Mouse (Mus musculus): ENCODE data around the gene Glo1. TPM values are rescaled to one million over a fixed set of nuclear protein-coding genes. Genes with fewer than 3 reads are reported as not detected.
A peak's percentile ranks its signal among the peaks of the same experiment; 100 is the strongest.

Glo1 gene
- total RNA-seq, 2 experiments from 2014 or later = 131 to 136 TPM

GRCm38 (mm10) chr17:30613350-30613749, 13.3 kb downstream of the Glo1 start:
- DNase-seq (ENCODE audit: low spot score in 2 of 2) = no peak

DNA sequence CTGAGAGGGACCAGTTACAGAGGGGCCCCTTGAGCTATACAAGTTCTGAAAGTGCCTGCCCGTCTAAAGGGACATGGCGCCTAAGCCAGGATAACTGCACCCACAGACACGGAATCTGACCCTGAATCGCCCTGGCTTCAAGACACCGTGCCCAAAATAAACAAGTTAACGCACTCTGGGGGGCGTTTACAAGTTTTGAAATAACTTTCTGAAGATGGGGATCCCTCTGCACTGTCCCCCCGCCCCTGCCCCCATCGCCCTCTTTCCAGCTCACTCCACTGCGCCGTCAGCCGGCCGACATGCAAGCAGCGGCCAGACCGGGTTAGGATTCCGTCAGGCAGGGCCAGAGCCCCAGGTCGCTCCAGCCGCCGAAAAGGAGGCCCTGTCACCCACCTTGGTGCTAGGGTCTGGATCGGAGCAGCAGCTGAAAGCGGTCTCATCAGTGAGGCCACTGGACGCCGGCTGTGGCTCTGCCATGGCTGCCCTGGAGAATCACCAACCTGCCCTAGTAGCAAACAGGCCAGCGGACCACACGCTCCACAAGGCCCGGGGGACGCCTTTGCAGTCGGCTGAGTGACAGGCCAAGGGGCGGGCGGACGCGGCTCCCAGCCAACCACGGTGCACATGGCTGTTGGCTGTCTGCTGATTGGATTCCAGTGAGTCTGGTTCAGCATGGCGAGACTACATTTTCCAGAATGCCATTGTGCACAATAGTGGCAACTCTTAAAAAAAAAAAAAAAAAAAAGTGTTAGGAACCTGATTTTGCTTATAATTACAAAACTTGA, 14.4 kb downstream of the Glo1 start:
- peak; percentile 100 for DNase-seq (ENCODE audit: low spot score in 2 of 2)

DNA sequence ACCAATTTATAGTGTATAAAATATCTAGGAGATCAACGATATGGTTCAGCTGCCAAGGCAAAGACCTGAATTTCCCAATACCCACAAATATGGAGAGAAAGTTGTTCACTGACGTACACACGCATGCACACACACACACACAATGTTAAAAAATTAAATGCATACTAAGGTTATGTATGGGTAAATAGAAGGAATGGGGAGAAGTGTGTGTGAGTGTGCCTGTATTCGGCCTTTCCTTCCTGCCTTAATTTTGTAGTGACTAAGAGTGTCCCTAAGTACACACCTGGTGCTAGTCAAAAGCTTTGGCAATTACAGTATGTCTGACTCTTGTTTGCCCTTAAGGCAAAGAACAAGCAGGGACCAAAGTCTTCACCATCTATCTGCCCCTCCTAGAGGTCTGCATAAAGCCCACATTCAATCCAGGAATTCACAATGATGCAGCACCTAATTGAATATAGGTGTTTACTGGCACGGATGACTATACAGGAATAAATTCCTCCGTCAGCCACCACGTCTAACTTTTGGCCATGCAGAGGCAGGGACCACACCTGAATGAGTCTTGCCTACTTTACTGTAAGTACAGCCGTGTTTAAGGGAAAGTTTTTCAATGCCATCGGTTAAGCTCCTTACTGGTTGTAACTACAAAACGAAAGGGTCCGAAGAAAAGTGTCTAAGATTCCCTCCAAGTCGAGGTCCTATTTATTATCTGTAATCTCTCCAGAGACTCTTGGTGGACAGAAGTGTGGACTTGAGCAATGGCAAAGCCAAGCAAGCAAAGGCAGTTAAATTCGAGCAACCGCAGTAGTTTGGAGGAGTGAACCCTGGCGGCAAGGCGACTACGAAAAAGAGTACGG, 15.2 kb downstream of the Glo1 start:
- DNase-seq (ENCODE audit: low spot score in 2 of 2) = no peak

DNA sequence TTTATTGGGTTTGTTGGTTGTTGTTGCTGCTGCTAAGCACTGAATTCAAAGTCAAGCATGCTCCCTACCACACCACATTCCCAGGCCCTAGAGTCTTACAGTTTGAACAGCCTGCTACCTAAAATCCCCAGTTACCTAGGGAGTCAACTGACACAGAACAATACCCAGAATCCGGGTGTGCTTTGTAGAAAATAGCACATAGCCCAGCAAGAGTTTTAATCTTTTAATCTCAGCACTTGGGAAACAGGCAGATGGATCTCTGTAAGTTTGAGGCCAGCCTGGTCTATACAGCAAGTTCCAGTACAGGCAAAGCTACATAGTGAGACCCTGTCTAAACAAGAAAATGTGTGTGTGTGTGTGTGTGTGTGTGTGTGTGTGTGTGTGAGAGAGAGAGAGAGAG, 15.9 kb downstream of the Glo1 start:
- no peak for DNase-seq (ENCODE audit: low spot score in 2 of 2)

DNA sequence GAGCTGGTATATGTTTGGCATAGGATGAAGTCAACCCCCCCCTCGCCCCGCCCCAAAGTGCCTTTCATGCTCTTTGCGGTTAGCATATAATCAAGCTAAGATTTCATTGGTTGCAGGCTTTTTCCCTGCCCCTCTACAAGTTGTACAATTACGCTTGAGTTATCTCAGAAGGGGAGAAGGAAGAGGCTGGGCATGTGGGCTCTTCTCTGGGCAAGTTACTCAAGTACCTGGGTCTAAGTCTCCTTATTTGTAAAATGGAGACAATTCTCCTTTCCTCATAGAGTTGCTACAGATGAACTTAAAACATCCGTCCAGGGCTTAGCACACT, 16.7 kb downstream of the Glo1 start:
- DNase-seq (ENCODE audit: low spot score in 2 of 2) = no peak

DNA sequence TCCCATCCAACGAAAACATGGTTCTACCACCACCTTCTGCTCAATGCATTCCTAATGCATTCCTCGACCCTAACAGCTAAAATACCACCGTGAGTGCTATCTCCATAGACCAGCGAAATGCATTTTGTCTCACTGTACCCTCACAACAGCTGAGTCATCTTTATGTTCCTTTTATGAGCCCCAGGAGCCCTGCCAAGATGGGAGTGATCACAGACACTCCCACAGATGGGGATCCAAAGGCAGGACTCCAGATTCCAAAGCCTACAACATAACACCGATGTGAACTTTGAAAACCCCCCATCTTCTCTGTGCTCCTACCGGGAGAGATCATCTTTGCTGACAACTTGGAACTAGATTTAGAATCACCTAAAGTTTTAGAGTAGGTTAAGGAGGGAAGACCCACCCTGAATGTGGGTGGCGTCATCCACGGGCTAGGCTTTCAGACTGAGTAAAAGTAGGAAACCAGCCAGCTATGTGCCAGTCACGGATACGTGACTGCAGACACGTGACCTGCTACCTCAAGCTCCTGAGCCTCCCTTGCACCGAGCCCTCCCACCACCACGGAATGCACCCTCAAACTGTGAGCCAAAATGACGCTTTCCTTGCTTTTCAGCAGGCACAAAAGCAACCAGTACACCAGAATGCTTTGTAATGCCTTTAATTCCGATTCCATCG, 17.2 kb downstream of the Glo1 start:
- DNase-seq (ENCODE audit: low spot score in 2 of 2) = no peak

- no peak for DNase-seq (ENCODE audit: low spot score in 2 of 2)
These were observed 18.7 kb downstream of the Glo1 start for GRCm38 (mm10) chr17:30607909-30608495.

GRCm38 (mm10) chr17:30607330-30607729, 19.3 kb downstream of the Glo1 start:
- DNase-seq (ENCODE audit: low spot score in 2 of 2) = no peak

DNA sequence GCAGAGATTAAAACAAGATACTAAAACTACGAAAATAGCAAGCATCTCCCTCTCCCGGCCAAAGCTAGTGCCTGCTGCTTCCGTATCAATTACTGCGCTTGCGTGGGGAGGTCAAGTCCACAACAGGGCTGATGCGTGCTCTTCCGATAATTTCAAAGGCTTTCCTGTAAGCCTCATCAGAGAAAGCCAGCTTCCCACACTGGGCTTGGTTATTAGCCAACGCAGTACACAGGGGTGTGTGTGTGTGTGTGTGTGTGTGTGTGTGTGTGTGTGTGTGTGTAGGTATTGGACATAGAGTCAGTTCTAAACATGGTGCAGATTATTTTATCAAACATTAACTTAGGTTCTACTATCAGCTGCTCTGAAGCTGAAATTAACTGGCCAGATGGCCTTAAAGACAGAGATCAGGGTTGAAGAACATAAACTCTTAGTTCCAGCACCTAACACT, 20.0 kb downstream of the Glo1 start:
- no peak for DNase-seq (ENCODE audit: low spot score in 2 of 2)

DNA sequence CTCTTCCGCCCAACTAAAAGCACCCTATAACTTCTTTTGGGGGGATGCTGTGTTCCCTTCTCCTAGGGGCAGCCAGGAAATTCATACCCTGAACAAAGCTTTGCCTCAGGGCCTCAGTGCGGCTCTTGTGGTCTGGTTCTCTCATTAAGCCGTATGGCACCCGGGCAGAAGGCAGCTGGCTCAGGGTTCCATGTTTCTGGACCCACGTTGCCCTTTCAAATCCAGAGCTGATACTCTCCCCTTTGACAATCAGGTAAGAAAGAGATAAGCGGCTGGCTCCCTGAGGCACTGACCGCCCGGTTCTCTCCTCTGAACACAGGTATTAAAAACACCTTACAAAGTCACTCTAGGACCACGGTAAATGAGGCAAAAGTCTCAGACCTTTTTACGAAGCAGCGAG, 20.5 kb downstream of the Glo1 start:
- no peak for DNase-seq (ENCODE audit: low spot score in 2 of 2)

- no peak for DNase-seq (ENCODE audit: low spot score in 2 of 2)
These were observed 21.7 kb downstream of the Glo1 start for GRCm38 (mm10) chr17:30605001-30605400.

GRCm38 (mm10) chr17:30604296-30604695, 22.4 kb downstream of the Glo1 start:
- DNase-seq (ENCODE audit: low spot score in 2 of 2) = no peak

GRCm38 (mm10) chr17:30602175-30602574, 24.5 kb downstream of the Glo1 start:
- no peak for DNase-seq (ENCODE audit: low spot score in 2 of 2)

GRCm38 (mm10) chr17:30598300-30598699, 28.4 kb downstream of the Glo1 start:
- DNase-seq (ENCODE audit: low spot score in 2 of 2) = no peak

DNA sequence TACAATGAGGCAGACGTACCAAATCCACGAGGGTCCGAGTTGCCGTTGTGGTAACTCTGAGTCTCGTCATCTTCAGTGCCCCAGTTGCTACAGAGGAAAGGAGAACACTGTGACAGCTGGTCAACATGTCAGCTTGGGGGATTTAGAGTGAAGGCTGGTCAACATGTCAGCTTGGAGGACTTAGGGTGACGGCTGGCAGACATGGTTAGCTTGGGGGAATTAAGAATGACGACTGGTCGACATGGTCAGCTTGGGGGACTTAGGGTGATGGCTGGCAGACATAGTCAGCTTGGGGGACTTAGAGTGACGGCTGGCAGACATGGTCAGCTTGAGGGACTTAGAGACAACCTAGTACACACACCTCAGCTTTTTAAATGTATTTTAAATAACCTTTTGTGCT, 28.9 kb downstream of the Glo1 start:
- DNase-seq (ENCODE audit: low spot score in 2 of 2) = no peak

DNA sequence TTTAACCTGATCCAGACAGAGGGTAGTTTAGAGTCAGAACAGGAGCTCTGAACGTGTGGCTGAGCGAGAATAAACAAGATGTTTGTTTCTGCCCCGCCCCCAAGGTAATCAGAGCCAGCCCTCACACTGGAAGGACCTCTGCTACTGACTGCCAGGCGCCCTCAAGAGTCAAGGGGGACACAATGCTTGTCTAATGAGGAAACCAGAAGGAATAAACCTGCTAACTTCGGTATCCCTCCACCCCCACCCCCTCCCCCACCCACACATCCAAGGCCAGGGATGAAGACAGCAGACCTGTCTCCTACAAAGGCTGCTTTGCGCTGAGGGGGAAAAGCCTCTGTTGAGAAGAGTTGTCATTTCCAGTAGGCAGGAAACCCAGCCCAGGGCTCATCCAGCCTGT, 31.8 kb downstream of the Glo1 start:
- no peak for DNase-seq (ENCODE audit: low spot score in 2 of 2)

DNA sequence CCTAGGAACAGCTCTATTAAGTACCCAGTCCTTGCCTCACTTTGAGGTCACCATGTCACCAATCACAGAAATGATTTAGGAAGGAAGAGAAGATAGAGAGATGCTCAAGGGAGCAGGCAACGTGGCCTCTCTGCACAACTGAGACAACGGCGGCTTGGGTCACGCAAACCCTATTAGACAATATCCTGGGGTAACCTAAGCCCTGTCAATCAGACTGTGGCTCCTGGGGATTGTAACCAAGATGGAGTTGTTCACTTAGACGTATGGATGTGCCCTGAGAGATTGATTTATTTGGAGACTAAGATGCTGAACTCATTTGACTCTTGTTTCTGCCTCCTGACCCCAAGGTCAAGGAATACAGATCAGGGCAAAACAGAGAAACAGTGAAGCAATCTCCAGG, 32.3 kb downstream of the Glo1 start:
- no peak for DNase-seq (ENCODE audit: low spot score in 2 of 2)

DNA sequence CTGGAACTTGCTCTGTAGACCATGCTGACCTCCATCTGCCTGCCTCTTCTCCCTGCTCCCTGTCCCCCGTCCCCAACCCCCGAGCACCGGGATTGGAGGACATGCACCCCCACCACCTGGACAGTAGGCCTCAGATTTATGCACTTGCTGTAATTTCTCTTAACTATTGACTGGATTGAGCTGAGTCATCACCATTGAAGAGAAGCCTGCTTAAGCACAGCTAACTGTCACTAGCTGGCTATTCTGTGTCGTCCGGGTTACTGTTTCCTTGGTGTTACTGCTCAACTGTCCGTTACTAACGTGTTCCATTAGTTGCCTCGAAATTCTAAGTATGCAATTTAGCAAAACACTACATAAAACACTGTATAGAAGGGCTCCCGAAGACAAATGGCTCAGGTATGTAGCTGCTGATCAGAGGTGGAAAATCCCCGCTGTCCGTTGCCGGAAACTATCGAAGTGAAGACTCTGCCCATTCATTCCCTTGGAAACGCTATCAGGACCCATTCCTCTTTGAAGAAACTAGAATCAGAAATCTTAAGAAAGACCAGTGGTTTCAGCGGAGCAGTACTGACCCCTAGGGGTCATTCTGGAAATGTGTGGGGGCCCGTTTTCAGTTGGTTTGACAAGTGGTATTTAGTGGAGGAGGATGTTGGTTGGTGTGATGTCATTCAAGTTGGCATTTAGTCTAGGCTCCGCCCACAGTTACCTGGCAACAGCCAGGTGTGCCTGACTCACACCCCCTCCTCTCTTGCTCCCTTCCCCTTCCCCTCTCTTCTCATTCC, 36.1 kb downstream of the Glo1 start:
- no peak for DNase-seq (ENCODE audit: low spot score in 2 of 2)

GRCm38 (mm10) chr17:30583258-30584001, 43.2 kb downstream of the Glo1 start:
- DNase-seq (ENCODE audit: low spot score in 2 of 2) = no peak

- DNase-seq (ENCODE audit: low spot score in 2 of 2) = no peak
These were observed 44.4 kb downstream of the Glo1 start for GRCm38 (mm10) chr17:30582313-30582712.

Data from gastrocnemius, postnatal 4 days (tissue).